Mouse (Mus musculus): ENCODE results near the gene Borcs8.

Borcs8 gene

DNA sequence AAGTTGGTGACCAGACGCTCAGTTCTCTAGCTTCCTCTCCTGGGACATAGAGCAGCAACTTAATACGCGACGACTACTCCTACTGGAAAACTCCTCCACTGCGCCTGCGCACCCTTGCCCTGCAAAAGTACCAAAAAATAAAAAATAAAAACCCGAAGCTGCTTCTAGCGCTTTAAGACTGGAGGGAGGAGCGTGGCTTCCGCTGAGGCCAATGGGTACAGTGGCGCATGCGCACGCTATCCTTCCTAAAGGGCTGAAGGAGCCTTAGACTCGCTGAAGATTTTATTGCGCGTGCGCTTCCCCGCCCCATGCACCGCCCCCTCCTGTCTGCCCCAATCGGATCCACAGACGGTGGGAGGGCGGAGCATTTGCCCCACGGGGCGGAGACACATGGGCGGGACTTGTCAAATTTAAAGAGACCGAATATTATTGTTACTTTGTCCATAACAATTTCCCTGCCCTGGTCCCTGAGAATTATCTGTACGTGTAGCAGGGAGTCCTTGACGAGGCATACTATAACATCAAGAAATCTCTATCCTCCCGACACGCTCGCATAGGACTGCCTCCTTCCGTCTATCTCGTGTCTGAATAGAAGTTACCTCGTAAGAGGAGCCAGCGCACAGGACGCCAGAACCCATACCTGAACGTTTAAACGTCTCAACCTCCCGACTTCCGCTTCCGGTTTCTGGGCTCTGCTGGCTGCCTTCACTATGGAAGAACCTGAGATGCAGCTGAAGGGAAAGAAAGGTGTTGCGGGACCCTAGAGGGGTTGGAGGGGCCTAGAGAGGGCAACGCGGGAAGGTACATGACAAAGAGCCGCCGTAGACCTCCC lies at the start of gene Borcs8, which contains the start of the genes Rfxank and Mef2b:
Gene Borcs8, plus strand, starts transcription at position 474 of the 832 bp plus-strand sequence.
Gene Rfxank, minus strand, starts transcription at position 129 of the 832 bp plus-strand sequence.
Gene Mef2b, plus strand, starts transcription at position 686 of the 832 bp plus-strand sequence.
- DNase-seq (ENCODE audit: low spot score in 2 of 2): peak; percentile 97 to 98

DNA sequence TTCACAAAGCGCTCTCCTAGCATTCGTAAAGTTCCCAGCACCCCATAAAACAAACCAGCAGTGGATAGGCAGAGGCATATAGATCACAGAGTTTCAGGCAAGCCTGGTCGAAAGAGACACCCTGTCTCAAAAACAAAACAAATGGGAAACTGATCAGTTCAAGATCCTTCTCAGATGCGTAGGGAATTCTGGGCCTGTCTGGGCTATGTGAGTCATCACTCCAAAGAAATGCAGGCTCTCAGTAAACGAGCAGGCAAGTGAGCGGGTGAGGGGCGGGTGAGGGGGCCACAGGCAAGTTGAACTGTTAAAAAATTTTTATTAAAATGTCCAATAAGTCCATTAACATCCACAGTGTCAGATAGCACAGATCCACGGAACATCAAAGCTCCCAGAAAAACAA lies 46.5 kb upstream of the Borcs8 start:
- DNase-seq (ENCODE audit: low spot score in 2 of 2): no peak

DNA sequence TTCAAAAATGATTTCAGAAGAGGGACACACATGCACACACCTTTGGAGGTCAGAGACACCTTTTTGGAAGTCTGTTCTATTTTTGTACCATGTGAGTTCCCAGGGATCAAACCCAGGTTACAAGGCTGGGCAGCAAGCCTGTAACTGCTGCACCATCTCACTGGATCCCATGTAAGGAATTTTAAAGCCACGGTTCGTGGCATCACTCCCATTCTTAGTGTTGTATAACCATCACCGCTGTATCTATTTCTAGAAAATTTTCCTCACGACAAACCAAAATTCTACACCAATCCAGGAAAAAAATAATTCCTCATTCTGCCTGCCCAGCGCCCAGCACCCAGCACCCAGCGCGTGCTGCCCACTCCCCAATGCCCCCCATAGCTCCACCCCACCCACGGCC lies 40.0 kb upstream of the Borcs8 start:
- DNase-seq (ENCODE audit: low spot score in 2 of 2): peak in 1 of 2 experiments; percentile 56

DNA sequence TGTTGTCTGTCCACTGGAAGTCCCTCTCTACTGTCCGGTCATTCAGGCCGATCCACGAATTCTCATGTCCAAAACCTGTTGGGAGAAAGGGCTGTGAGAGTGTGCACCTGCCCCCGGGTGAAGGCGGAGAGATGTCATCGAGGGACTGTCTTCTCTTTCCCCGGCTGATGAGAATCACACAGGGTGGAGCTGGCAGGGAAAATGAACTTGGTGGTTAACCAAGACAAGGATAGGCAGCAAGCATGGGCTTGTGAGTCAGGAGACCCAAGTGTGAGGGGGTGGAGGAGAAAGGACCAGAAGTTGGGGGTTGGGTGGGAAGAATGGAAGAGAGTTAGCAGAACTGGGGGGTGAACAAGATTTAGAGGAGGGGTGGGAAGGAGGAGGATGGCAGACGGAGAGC lies 39.1 kb upstream of the Borcs8 start:
- DNase-seq (ENCODE audit: low spot score in 2 of 2): peak in 1 of 2 experiments; percentile 53

DNA sequence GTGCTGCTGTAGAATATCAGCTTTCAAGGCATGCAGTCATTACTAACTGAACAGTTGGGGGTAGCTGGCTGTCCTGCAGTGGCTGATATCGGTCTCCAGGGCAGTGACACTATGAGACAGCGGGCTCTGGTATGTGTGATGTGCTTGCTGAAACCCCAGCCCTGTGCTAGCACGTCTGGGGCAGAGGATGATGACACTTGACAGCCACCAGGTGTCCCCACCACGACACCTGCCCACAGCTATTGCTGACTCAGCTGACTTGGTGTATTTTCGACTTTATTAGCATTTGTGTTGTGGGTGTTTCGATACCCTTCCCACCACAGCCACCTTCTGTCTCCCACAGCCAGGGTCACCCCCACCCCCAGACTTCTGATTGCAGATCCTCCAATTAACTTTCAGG lies 34.8 kb upstream of the Borcs8 start:
- no peak for DNase-seq (ENCODE audit: low spot score in 2 of 2)

DNA sequence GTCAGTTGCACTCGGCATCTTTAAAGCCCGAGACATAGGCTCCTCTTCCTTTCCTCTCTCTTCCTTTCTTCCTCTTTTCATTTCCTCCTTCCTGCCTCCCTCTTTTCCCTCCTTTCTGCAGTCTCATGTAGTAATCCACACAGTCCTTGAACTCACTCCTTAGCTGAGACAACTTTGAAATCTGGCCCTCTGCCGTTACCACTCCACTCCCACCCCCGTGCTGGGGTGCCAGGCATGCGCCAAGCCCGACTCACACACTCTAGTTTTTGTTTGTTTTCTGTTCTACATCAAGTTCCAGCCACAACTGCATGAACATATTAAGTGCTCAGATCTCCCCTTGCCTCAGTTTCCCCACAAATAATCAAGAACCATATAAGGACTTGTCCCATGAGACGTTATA lies 34.4 kb upstream of the Borcs8 start:
- DNase-seq (ENCODE audit: low spot score in 2 of 2): no peak

DNA sequence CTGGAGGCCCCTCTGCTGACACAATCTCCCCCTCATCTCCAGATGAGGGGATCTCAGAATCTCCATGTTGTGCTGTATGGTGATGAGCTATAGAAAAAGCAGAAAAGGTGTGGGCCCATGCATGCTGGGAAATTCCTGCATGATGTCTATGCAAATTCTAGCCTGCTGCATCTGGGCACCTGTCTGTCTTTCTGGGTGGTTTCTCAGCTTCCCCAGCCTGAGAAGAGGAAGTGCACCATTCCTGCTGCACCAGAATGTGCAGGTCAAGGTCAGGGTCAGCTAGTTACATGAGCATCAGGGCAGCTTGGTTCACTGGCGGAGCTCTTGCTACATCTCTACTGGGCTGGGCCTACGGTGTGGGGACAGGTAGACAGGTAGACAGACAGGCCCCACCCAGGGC lies 28.8 kb upstream of the Borcs8 start:
- DNase-seq (ENCODE audit: low spot score in 2 of 2): no peak

DNA sequence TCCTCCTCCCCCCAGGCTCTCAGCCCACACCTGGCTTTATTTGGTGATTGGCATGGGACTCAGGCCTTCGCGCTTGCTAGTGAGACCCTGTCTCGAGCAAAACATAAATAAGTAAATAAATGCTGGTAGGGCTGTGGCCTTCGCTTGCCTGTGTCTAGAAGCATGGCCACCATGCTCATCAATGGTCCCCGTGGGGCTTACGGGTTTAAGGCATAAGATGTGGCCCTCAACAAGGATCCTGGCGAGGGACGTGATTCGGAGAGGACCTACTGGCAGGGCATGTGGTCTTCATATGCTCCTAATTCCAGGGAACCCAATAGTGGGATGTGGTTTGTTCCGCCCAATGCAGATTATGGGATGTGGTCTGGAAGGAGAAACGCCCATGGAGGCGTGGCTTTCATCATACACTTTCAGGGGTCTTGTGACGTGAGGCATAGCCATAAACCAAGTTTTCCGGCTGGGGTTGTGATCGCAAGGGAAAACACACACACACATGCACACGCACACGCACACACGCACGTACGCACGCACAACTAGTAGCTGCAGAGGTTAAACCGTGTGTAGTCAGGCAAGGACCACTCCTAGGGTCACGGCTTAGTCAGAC lies 28.0 kb upstream of the Borcs8 start:
- DNase-seq (ENCODE audit: low spot score in 2 of 2): no peak

DNA sequence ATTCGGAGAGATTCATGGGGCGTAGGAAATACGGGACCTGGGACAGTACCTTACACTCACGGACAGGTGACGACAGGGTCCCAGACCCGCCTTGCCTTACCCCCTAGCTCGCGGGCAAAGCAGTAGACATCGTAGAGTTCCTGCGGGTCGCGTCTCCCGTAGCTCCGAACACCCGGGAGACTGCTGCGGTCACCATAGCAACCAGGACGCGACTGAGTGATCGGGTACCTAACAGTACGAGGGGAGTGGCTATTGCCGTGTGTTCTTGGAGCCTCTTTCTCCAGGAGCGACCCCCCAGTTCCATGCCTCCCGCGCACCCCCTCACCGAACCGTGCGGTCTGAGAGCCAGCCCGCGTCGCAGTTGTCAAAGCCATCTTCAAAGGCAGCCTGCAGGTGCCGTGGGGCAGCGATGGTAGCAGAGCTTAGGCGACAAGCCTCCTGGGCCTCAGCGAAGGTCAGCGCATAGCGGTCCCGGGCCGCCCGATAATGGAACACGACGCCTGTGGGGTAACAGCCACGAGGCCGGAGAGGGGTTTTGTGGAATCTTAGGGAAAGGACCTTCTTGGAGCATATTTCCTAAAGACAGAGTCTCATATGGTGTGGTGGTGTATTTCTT lies 26.8 kb upstream of the Borcs8 start:
- DNase-seq (ENCODE audit: low spot score in 2 of 2): no peak

DNA sequence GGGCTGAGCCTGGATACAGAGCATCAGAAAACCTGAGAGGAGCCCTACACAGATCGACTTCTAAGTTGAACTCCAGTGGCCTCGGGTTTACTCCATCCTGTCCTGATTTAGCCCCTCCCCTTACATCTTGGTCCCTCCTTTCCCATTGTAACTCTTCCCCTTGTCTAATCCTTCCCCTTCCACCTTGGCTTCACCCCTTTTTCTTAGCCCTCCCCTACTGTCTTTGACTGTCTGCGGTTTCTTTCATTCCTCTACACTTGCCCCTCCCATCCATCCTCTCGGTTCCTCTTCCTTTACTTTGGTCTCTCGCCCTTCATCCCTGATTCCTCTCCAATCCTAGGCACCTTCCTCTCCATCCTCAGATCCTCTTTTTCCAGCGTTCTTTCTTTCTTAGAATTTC lies 24.8 kb upstream of the Borcs8 start:
- DNase-seq (ENCODE audit: low spot score in 2 of 2): no peak

DNA sequence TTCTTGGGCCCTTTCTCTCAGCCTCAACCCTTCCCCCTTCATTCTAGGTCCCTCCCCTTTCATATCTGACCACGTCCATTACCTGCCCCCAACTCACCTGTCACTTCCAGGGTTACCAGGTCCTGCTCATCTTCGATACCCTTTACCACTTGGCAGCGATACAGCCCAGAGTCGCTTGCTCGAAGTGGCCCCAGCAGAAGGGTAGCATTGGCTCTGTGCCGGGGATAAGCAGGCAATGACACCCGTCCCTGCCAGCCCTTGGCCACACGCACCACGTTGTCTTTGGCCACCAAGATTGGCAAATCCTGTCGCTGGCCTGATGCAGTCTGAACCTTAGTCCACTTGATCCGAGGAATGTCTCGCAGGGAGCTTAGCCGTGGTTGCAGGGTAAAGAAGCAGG lies 24.4 kb upstream of the Borcs8 start:
- no peak for DNase-seq (ENCODE audit: low spot score in 2 of 2)

DNA sequence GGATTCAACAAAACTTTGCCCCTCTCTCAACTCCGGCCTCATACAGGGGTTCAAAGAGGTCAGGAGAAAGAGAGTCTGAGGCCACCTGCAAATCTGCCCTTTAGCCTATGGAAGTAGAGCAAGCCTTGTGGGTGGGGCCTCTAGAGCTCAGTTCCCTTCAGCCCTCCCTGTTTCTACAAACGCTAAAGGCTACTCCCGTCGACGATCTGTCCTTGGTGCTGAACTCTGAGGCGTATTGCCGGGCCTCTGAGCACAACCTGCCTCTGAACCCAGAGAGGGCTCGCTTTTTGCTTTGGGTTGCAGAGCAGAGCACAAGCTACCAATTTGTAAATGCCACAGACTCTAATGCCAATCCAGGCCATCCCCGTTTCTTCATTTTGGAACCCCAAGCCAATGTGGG lies 21.7 kb upstream of the Borcs8 start:
- DNase-seq (ENCODE audit: low spot score in 2 of 2): no peak

DNA sequence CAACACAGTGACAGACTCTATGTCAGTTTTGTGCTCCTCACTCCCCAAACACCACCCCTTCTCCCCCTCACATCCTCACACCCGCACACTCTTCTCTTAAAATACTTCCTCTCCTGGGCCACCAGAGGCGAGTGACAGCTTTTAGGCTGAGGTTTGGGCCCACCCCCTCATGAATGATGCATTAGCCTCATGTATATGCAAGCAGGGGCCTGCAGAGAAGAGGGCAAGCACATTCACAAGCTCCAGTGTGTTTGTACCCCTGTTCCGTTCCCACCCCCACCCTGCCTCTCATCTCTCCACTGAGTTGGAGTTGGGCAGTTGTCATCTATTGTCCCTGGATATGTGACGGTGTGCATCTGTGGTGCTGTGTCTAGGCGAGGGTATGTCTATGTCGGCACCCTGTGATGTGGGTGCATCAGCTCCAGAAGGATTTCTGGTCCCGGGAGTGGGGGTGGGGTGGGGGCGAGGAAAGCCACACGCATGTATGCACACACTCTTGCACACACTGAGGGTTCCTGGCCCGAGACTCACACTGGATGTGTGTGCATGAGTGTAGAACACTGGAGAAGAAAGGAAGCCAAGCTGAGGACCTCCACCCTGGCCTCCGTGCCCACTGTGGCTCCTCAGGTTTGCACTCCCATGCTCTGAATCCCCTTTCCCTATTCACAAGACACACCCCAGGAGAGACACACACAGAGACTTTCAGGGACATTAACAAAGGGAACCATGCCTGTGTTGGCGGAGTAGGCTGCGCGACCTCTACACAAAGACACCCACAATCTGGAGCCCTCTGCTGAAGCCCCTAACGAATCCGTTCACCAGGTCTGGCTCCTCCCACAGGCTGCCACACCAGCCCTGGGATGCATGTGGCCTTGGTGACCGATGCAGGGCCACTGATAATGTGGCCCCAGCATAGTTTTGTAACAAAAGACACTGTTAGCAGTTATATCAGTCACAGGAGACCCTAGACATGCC lies 20.3 kb upstream of the Borcs8 start:
- peak; percentile 74 to 88 for DNase-seq (ENCODE audit: low spot score in 2 of 2)

DNA sequence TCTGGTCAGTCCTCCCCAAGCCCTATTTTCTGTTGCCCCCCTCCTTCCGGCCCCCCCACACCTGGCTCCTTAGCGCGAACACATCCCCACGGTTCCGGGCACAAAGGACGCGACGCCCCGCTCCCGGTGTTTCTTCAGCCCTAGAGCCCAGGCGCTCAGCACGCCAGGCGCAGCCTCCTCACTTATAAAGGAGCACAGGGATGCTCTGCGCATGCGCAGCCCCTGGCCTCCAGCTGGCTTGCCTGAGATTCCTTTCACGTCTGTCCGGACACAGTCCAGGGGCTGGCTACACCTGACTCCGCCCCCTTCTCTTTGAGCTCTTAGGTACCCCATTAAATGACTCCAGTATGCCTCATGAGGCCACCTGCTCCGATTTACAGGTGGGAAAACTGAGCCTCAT lies 18.6 kb upstream of the Borcs8 start, which contains the start of gene Ncan:
Gene Ncan, minus strand, starts transcription at position 207 of the 400 bp plus-strand sequence.
- DNase-seq (ENCODE audit: low spot score in 2 of 2): peak; percentile 86 to 88

DNA sequence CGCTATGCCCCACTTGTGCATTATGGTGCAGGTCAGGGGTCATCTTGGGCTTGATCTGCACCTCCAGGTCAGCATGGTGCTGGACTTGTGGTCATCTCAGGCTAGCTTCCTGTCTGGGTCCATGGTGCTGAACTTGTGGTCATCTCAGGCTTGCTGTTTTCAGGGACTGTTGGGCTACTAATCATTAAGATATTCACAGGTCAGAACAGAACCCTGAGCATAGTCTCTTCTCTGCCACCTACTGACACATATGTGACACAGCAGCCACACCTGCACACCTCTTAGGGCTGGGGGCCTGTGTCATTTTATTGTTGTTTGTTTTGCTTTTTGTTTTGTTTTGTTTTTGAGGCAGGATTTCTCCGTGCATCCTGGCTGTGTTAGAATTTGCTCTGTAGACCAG lies 16.4 kb upstream of the Borcs8 start:
- DNase-seq (ENCODE audit: low spot score in 2 of 2): no peak

DNA sequence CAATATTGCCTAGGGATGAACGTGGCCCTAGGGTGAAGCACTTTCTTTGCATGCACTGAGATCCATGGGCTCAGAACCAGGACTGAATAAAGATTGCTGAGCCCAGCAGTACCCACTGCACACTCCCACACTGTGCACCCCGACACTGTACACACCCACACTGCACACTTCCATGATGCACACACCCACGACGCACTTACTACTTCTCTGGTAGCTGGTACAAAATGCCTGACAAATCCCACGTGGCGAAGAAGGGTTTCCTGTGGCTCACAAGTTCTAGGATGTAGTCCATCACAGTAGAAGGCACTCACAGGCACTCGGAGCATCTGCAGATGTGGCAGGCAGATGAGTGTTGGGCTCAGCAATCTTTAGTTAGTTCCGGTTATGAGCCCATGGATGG lies 14.3 kb upstream of the Borcs8 start:
- DNase-seq (ENCODE audit: low spot score in 2 of 2): peak in 1 of 2 experiments; percentile 63

DNA sequence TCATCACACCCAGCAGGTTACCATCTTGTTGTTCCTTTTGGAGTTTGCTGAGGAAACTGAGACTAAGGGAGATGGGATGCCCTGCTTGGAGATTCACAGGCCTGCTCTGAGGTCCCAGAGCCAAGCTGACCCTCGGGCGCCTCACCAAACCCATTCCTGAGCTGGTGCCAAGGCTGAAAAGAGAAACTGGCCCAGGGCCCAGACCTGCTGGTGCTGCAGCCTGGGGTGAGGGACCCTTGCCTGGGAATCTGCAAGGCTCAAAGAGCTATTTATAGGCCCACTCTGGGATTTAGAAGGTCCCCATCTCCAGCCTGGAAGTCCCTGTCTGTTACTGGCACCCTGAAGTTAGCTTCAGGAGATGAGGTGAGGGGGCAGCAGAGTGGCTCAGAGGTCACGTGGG lies 10.9 kb upstream of the Borcs8 start:
- no peak for DNase-seq (ENCODE audit: low spot score in 2 of 2)

DNA sequence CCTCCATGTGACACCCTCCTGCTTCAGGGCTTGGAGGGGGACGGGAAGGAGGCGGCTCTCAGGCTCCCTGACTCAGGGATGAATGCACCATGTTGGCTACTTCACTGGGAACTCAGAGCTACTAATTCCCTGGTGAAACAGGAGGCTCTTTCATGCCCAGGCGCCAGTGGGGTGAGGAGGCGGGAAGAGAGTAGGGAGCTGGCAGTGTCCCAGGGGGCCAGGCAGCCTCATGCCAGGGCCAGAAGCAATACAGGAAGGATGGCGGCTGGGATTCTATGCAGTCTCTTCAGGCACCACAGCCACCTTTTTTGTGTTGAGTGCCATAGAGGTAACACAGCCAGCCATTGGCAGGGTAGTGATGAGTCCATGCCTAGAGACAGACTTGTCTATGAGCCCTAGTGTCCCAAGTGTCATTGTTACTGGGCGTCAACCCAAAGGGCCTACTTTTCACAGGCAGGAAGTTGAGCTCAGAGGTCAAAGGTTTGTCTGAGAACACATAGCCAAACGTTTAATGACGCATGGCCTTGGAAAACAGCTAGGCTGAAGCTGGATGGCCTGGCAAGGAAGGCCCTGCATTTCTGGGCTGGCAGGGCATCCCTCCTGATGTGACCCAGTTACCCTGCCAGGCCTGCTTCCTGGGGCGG lies 9.9 kb upstream of the Borcs8 start:
- DNase-seq (ENCODE audit: low spot score in 2 of 2): peak; percentile 71 to 73

DNA sequence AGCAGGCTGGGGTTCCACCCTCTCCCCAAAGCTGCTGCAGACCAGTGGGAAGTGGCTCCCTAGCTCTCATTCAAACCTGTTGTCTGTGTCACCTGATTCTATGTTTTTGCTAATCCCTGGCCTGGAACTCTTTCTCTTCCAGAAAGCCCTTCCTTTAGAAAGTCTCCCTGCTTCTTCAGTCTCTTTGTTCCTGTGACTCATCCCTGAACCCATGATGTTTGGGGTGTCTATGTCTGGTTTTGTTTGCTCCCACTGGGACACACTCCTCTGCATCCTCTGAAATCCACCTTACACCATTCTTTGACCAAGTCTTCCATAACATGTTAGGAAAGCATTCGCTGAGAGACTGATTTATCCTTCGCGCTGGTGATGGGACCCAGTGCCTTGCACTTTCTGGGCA lies 9.2 kb upstream of the Borcs8 start:
- no peak for DNase-seq (ENCODE audit: low spot score in 2 of 2)

DNA sequence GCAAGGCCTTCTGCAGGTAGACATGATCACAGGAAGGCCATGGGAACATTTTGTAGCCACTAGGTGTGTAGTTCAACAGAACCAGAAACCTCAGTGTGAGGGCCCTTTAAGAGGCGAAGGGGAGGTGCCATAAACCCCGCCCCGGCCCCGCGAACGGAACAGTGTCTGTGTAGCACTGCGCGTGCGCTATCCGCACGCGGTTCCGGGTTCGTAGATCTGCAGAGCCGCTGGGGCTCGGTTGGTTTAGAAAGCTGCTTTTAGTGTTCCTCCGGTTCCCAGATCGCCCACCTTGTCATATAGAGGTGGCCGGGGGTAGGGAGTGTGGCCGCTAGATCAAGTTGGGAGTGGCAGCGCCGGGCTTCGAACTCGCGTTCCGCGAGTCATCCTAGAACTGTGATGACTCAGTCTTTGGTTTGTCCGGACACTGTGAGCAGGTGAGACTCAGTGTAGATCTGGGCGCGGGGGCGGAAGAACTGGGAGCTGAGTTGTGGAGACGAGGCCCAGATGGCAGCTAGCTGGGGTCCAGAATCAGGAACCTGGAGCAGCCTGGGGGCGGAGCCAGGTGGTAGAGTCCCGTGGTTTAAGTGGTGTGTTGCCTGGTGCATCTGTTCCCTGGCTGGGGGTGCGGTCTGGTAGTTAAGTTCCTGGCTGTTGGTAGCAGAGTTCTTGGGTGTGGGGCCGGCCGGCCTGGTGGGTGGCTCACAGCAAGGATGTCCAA lies 8.0 kb upstream of the Borcs8 start, which contains the start of gene Nr2c2ap:
Gene Nr2c2ap, plus strand, starts transcription at position 168 of the 718 bp plus-strand sequence.
- peak; percentile 67 to 73 for DNase-seq (ENCODE audit: low spot score in 2 of 2)

Measured in right cerebral cortex, postnatal 36 days (tissue).